Comparison of ENCODE assay signal across 18 mouse cellular contexts in genomic region chr14:25022523-25023269, GRCm38 (mm10).
DNase-seq lines count a peak whose midpoint lies in the region; ATAC-seq lines count a peak whose summit lies in the region.
"Had no signal": no experiment of that assay in that cellular context is flagged by ENCODE, and none has a peak within 500 bp of the region (broad histone marks: within the 10 kb centered on the region; RNA-seq: fewer than 3 reads in every experiment).

No protein-coding gene starts in this region.

- H3K4me3 ChIP-seq in neural tube, embryonic 13.5 days, result no peak overlapping the region
- no peak overlapping the region for H3K4me3 ChIP-seq in neural tube, embryonic 15.5 days (replicated peaks)
- no peak overlapping the region for H3K4me3 ChIP-seq in limb, embryonic 11.5 days (ENCODE audit: low read depth, low read length)
- H3K4me3 ChIP-seq: hindbrain, embryonic 15.5 days had no signal

- no peaks in the 10 kb centered on the region for H3K27me3 ChIP-seq in neural tube, embryonic 13.5 days
- no peaks in the 10 kb centered on the region for H3K27me3 ChIP-seq in neural tube, embryonic 15.5 days (replicated peaks)
- no peaks in the 10 kb centered on the region for H3K27me3 ChIP-seq in limb, embryonic 11.5 days (ENCODE audit: control insufficient read depth, insufficient read depth, low read length)
- H3K27me3 ChIP-seq: hindbrain, embryonic 15.5 days had no signal

- H3K4me2 ChIP-seq in neural tube, embryonic 13.5 days, result no peak overlapping the region
- H3K4me2 ChIP-seq in neural tube, embryonic 15.5 days, result no peak overlapping the region
- H3K4me2 ChIP-seq in limb, embryonic 11.5 days (ENCODE audit: low read depth, severe bottlenecking), result no peak overlapping the region
- H3K4me2 ChIP-seq: hindbrain, embryonic 15.5 days had no signal

- DNase-seq in embryo, embryonic 10.5 days (ENCODE audit: low spot score), result peak; percentile 28
- no peak for DNase-seq in embryo, embryonic 10 days (ENCODE audit: low spot score)
- DNase-seq in limb, embryonic 11.5 days (ENCODE audit: low spot score), result peak; percentile 40
- no peak for DNase-seq in adrenal gland, postnatal 36 days
- no peak for DNase-seq in adrenal gland, postnatal 25 days
- no peak for DNase-seq in urinary bladder, postnatal 14 days (ENCODE audit: low spot score)
- DNase-seq: adrenal gland, adult 2 months; cerebellum, postnatal 25 days; heart, postnatal 10 days; layer of hippocampus, adult 9-11 months; lung, adult 18-20 months; right cerebral cortex, adult 18-20 months; thymus, adult 2 months had no signal

- no peak for ATAC-seq in neural tube, embryonic 13.5 days (ENCODE audit: low read depth)
- ATAC-seq in neural tube, embryonic 15.5 days (ENCODE audit: low FRiP score), result no peak
- peak; percentile 65; the same call in 1 of the 2 replicates for ATAC-seq in limb, embryonic 11.5 days (ENCODE audit: insufficient number of reproducible peaks, low FRiP score, low TSS enrichment, low read depth)
- ATAC-seq: midbrain, embryonic 16.5 days had no signal

- no peak overlapping the region for H3K9ac ChIP-seq in neural tube, embryonic 13.5 days
- no peak overlapping the region for H3K9ac ChIP-seq in neural tube, embryonic 15.5 days (replicated peaks)
- no peak overlapping the region for H3K9ac ChIP-seq in limb, embryonic 11.5 days (ENCODE audit: low read length)
- H3K9ac ChIP-seq: hindbrain, embryonic 15.5 days had no signal

- 0 out of 2 replicates have a peak, but pooled peaks cover 4% of the 10 kb centered on the region for H3K4me1 ChIP-seq in neural tube, embryonic 13.5 days (replicated peaks)
- 0 out of 2 replicates have a peak, but pooled peaks cover 4% of the 10 kb centered on the region for H3K4me1 ChIP-seq in neural tube, embryonic 15.5 days
- H3K4me1 ChIP-seq in limb, embryonic 11.5 days (ENCODE audit: control insufficient read depth, insufficient read depth, low read length), result peaks cover 11% of the 10 kb centered on the region; the same call in 1 of the 2 replicates

- no peaks in the 10 kb centered on the region for H3K9me3 ChIP-seq in neural tube, embryonic 13.5 days
- no peaks in the 10 kb centered on the region for H3K9me3 ChIP-seq in neural tube, embryonic 15.5 days (replicated peaks)
- H3K9me3 ChIP-seq in limb, embryonic 11.5 days (ENCODE audit: control insufficient read depth, low read length), result no peaks in the 10 kb centered on the region
- H3K9me3 ChIP-seq: hindbrain, embryonic 15.5 days had no signal

- WGBS in neural tube, embryonic 13.5 days, result 85% methylated on average over 15 of the region's 15 CpGs
- 87% methylated on average over 15 of the region's 15 CpGs for WGBS in neural tube, embryonic 15.5 days
- WGBS in limb, embryonic 11.5 days, result 31% methylated on average over 15 of the region's 15 CpGs

- no peaks in the 10 kb centered on the region for H3K36me3 ChIP-seq in neural tube, embryonic 13.5 days
- H3K36me3 ChIP-seq in neural tube, embryonic 15.5 days, result no peaks in the 10 kb centered on the region
- H3K36me3 ChIP-seq in limb, embryonic 11.5 days (ENCODE audit: control insufficient read depth, insufficient read depth, low read length), result no peaks in the 10 kb centered on the region
- H3K36me3 ChIP-seq: hindbrain, embryonic 15.5 days had no signal

- 0 out of 2 replicates have a peak overlapping the region, but pooled peaks have one; percentile 1 for H3K27ac ChIP-seq in neural tube, embryonic 13.5 days (replicated peaks)
- H3K27ac ChIP-seq in neural tube, embryonic 15.5 days (replicated peaks), result no peak overlapping the region
- H3K27ac ChIP-seq in limb, embryonic 11.5 days (replicated peaks; ENCODE audit: low read depth, low read length), result peak overlapping the region; percentile 81
- H3K27ac ChIP-seq: hindbrain, embryonic 15.5 days; kidney, postnatal 0 days had no signal

Comparison
In these comparisons a context has a peak if more than half of its experiments do, and no peak if none do; other contexts are left out.
1. DNase-seq: peak in embryo, embryonic 10.5 days (single experiment) and limb, embryonic 11.5 days (single experiment); none in embryo, embryonic 10 days (single experiment), adrenal gland, postnatal 36 days (0 of 2), adrenal gland, postnatal 25 days (single experiment) and urinary bladder, postnatal 14 days (single experiment).